Mouse (Mus musculus) embryonic facial prominence, embryonic 12.5 days (tissue): Measurements from ENCODE around the gene Iqcn. TPM values are rescaled to one million over a fixed set of nuclear protein-coding genes. Genes with fewer than 3 reads are reported as not detected.
A peak's percentile ranks its signal among the peaks of the same experiment; 100 is the strongest.

Source experiments
- ATAC-seq: fragments of 200-750 bp; cut with Nextera tagmentation; 2 replicates; pipeline ENCODE4 v1.8.0; 2017; ENCODE audit not compliant: insufficient number of reproducible peaks, insufficient read depth, low FRiP score, low TSS enrichment
- H3K27ac ChIP-seq: fragments of 300-500 bp; sonication (generic); 2 replicates; pipeline ENCODE4 v1.5.1; 2016; ENCODE audit warnings: mild to moderate bottlenecking
- H3K27me3 ChIP-seq: fragments of 300-500 bp; sonication (generic); 2 replicates; pipeline ENCODE4 v1.6.1; 2016; ENCODE audit warnings: mild to moderate bottlenecking, moderate library complexity
- H3K36me3 ChIP-seq: fragments of 300-500 bp; sonication (generic); 2 replicates; pipeline ENCODE4 v1.6.1; 2016; ENCODE audit warnings: mild to moderate bottlenecking
- H3K4me1 ChIP-seq: fragments of 300-500 bp; sonication (generic); 2 replicates; pipeline ENCODE4 v1.6.1; 2016
- H3K4me2 ChIP-seq: fragments of 300-500 bp; sonication (generic); replicated peaks from 2 replicates; pipeline ENCODE4 v1.6.1; 2016; ENCODE audit warnings: mild to moderate bottlenecking, moderate library complexity
- H3K4me3 ChIP-seq: fragments of 300-500 bp; sonication (generic); 2 replicates; pipeline ENCODE4 v1.5.1; 2016; ENCODE audit warnings: mild to moderate bottlenecking
- H3K9ac ChIP-seq: fragments of 300-500 bp; sonication (generic); 2 replicates; pipeline ENCODE4 v1.6.1; 2016; ENCODE audit warnings: mild to moderate bottlenecking, moderate library complexity
- H3K9me3 ChIP-seq: fragments of 300-500 bp; sonication (generic); 2 replicates; pipeline ENCODE4 v1.6.1; 2016; ENCODE audit warnings: mild to moderate bottlenecking, moderate library complexity
- WGBS: fragments of 180-500 bp; shearing (Covaris S2); methylation state at CpG from one replicate; pipeline ENCODE4 v1.1.7; 2016; 5-methylcytosine and 5-hydroxymethylcytosine counted together
- polyA plus RNA-seq: library from polyadenylated mRNA; unstranded; fragments of >200 nt; fragmentation: Nextera tagmentation; extraction: Ambion mirVana; gene quantifications from 2 replicates; pipeline ENCODE4 v1.2.1, GENCODE M21; 2016

The Iqcn gene
- polyA plus RNA-seq, 1 experiment from 2014 or later, result not detected

- H3K27me3 ChIP-seq, result peaks cover 23% of the 10 kb centered on the region
- H3K4me2 ChIP-seq, result no peak overlapping the region
- ATAC-seq, result no peak
- H3K36me3 ChIP-seq, result 0 out of 2 replicates have a peak, but pooled peaks cover 11% of the 10 kb centered on the region
- H3K9ac ChIP-seq, result no peak overlapping the region
- no peaks in the 10 kb centered on the region for H3K9me3 ChIP-seq
- H3K4me1 ChIP-seq, result peaks cover 21% of the 10 kb centered on the region
- H3K4me3 ChIP-seq, result no peak overlapping the region
- peak overlapping the region; percentile 51; the same call in 1 of the 2 replicates for H3K27ac ChIP-seq
- WGBS, result 18% methylated on average over 11 of the region's 11 CpGs
Measured at GRCm38 (mm10) chr8:70752000-70752764, 48.9 kb downstream of the Iqcn start.

- no peak overlapping the region for H3K4me3 ChIP-seq
- H3K27ac ChIP-seq, result peak overlapping the region; percentile 51; the same call in 1 of the 2 replicates
- peaks cover 21% of the 10 kb centered on the region for H3K4me1 ChIP-seq
- 19% methylated on average over 21 of the region's 21 CpGs for WGBS
- no peak for ATAC-seq
- peak overlapping the region; percentile 30 for H3K4me2 ChIP-seq
- peaks cover 14% of the 10 kb centered on the region for H3K27me3 ChIP-seq
- H3K9ac ChIP-seq, result no peak overlapping the region
- no peaks in the 10 kb centered on the region for H3K9me3 ChIP-seq
- peaks cover 17% of the 10 kb centered on the region; the same call in 1 of the 2 replicates for H3K36me3 ChIP-seq
Measured at GRCm38 (mm10) chr8:70753151-70753550, 49.9 kb downstream of the Iqcn start.

- Histone ChIP-seq H3K9me3 (no peaks in the 10 kb centered on the region), H3K4me3 (peak within 1 kb of the TSS; percentile 57), H3K4me1 (peaks cover 25% of the 10 kb centered on the region), H3K27ac (peak within 1 kb of the TSS; percentile 66), H3K36me3 (peaks cover 22% of the 10 kb centered on the region; the same call in 1 of the 2 replicates), H3K27me3 (peaks cover 3% of the 10 kb centered on the region; the same call in 1 of the 2 replicates), H3K9ac (peak within 1 kb of the TSS; percentile 72), H3K4me2 (peak within 1 kb of the TSS; percentile 97)
- WGBS, result 8% methylated on average over 36 of the region's 37 CpGs
- ATAC-seq, result peak; percentile 98
Measured at GRCm38 (mm10) chr8:70754043-70754870, 51.0 kb downstream of the Iqcn start, which contains the start of gene Rab3a. Gene Rab3a (plus strand): TSS chr8:70754679.

GRCm38 (mm10) chr8:70754871-70755660, 51.8 kb downstream of the Iqcn start:
- peaks cover 22% of the 10 kb centered on the region; the same call in 1 of the 2 replicates for H3K36me3 ChIP-seq
- H3K9me3 ChIP-seq, result no peaks in the 10 kb centered on the region
- H3K4me2 ChIP-seq, result peak overlapping the region; percentile 97
- H3K27me3 ChIP-seq, result no peaks in the 10 kb centered on the region; the same call in 1 of the 2 replicates
- peaks cover 31% of the 10 kb centered on the region for H3K4me1 ChIP-seq
- H3K9ac ChIP-seq, result peak overlapping the region; percentile 72
- peak overlapping the region; percentile 57 for H3K4me3 ChIP-seq
- H3K27ac ChIP-seq, result peak overlapping the region; percentile 66
- WGBS, result 17% methylated on average over 50 of the region's 50 CpGs
- ATAC-seq, result peak; percentile 13

GRCm38 (mm10) chr8:70755661-70756475, 52.6 kb downstream of the Iqcn start:
- no peak for ATAC-seq
- Histone ChIP-seq H3K9ac (peak overlapping the region; percentile 72), H3K27ac (no peak overlapping the region), H3K27me3 (no peaks in the 10 kb centered on the region), H3K4me1 (peaks cover 33% of the 10 kb centered on the region), H3K4me3 (peak overlapping the region; percentile 57), H3K4me2 (peak overlapping the region; percentile 97), H3K36me3 (peaks cover 22% of the 10 kb centered on the region; the same call in 1 of the 2 replicates), H3K9me3 (no peaks in the 10 kb centered on the region)
- WGBS, result 81% methylated on average over 24 of the region's 24 CpGs

- peaks cover 37% of the 10 kb centered on the region for H3K4me1 ChIP-seq
- no peaks in the 10 kb centered on the region for H3K27me3 ChIP-seq
Measured at GRCm38 (mm10) chr8:70756476-70757040, 53.3 kb downstream of the Iqcn start.

GRCm38 (mm10) chr8:70757523-70758307, 54.5 kb downstream of the Iqcn start:
- no peak overlapping the region for H3K27ac ChIP-seq
- no peaks in the 10 kb centered on the region for H3K9me3 ChIP-seq
- H3K36me3 ChIP-seq, result peaks cover 22% of the 10 kb centered on the region; the same call in 1 of the 2 replicates
- no peaks in the 10 kb centered on the region for H3K27me3 ChIP-seq
- no peak overlapping the region for H3K9ac ChIP-seq
- H3K4me2 ChIP-seq, result no peak overlapping the region
- WGBS, result 70% methylated on average over 22 of the region's 22 CpGs
- H3K4me1 ChIP-seq, result peaks cover 34% of the 10 kb centered on the region
- ATAC-seq, result no peak
- no peak overlapping the region for H3K4me3 ChIP-seq

More at GRCm38 (mm10) chr8:70756476-70757040, 53.3 kb downstream of the Iqcn start:
- Histone ChIP-seq H3K27ac (no peak overlapping the region), H3K4me2 (no peak overlapping the region), H3K9me3 (no peaks in the 10 kb centered on the region), H3K36me3 (peaks cover 22% of the 10 kb centered on the region; the same call in 1 of the 2 replicates), H3K9ac (no peak overlapping the region), H3K4me3 (no peak overlapping the region)
- ATAC-seq, result no peak
- WGBS, result 90% methylated on average over 6 of the region's 6 CpGs

- Histone ChIP-seq H3K9ac (no peak overlapping the region), H3K4me1 (peaks cover 29% of the 10 kb centered on the region), H3K4me3 (no peak overlapping the region), H3K27ac (no peak overlapping the region), H3K9me3 (no peaks in the 10 kb centered on the region), H3K36me3 (peaks cover 22% of the 10 kb centered on the region; the same call in 1 of the 2 replicates), H3K27me3 (no peaks in the 10 kb centered on the region), H3K4me2 (no peak overlapping the region)
- ATAC-seq, result no peak
- 82% methylated on average over 7 of the region's 7 CpGs for WGBS
Measured at GRCm38 (mm10) chr8:70758308-70758615, 55.0 kb downstream of the Iqcn start.

- Histone ChIP-seq H3K4me1 (peaks cover 28% of the 10 kb centered on the region), H3K36me3 (peaks cover 22% of the 10 kb centered on the region; the same call in 1 of the 2 replicates), H3K27ac (no peak overlapping the region), H3K4me3 (no peak overlapping the region), H3K9me3 (no peaks in the 10 kb centered on the region), H3K4me2 (0 out of 2 replicates have a peak overlapping the region, but pooled peaks have one; percentile 91), H3K9ac (no peak overlapping the region), H3K27me3 (no peaks in the 10 kb centered on the region)
- no peak for ATAC-seq
- WGBS, result 69% methylated on average over 19 of the region's 19 CpGs
Measured at GRCm38 (mm10) chr8:70758616-70759561, 55.6 kb downstream of the Iqcn start.
